Mouse (Mus musculus): Measurements from ENCODE around the gene B4galt2. TPM values are rescaled to one million over a fixed set of nuclear protein-coding genes. Genes with fewer than 3 reads are reported as not detected.

Gene B4galt2
- total and polyA plus RNA-seq, 2 experiments from 2014 or later, result 92.9 to 337 TPM

DNA sequence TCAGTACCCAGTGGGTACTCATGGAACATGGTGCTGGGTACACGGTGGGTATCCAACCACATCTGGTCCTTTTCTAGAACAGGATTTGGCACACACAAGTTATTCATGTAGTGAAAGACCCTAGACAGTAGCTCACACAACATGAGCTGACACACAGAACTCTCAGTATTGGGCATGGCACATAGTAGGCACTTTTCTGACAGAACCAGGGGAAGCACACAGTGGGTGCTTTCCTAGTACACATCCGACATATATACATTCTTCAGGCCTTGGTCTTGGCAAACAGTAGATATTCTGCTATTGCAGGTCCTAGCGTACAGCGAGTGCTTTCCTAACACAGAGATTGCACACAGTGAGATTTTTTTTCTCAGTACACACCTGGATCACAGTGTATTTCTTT, 37.0 kb downstream of the B4galt2 start:
- no peak for TF ChIP-seq CTCF (IDR thresholded peaks at IDR 0.05)
- WGBS, result 96% methylated on average over 4 of the region's 4 CpGs
- Histone ChIP-seq H3K4me1 (ENCODE audit: insufficient read depth, low read length) (no peaks in the 10 kb centered on the region; the same call in 1 of the 2 replicates), H3K9me3 (ENCODE audit: low read length) (no peaks in the 10 kb centered on the region), H3K27me3 (ENCODE audit: insufficient read depth, low read length) (no peaks in the 10 kb centered on the region), H3K4me3 (ENCODE audit: low read depth, low read length) (no peak overlapping the region), H3K9ac (replicated peaks; ENCODE audit: low read length, poor library complexity, severe bottlenecking) (no peak overlapping the region), H3K27ac (ENCODE audit: low read depth, low read length) (no peak overlapping the region), H3K4me2 (ENCODE audit: low read depth, low read length, poor library complexity, severe bottlenecking) (no peak overlapping the region), H3K36me3 (ENCODE audit: insufficient read depth, low read length) (peaks cover 7% of the 10 kb centered on the region; the same call in 1 of the 2 replicates)
- ATAC-seq (ENCODE audit: low FRiP score) (no peak), DNase-seq (ENCODE audit: low spot score) (no peak)

DNA sequence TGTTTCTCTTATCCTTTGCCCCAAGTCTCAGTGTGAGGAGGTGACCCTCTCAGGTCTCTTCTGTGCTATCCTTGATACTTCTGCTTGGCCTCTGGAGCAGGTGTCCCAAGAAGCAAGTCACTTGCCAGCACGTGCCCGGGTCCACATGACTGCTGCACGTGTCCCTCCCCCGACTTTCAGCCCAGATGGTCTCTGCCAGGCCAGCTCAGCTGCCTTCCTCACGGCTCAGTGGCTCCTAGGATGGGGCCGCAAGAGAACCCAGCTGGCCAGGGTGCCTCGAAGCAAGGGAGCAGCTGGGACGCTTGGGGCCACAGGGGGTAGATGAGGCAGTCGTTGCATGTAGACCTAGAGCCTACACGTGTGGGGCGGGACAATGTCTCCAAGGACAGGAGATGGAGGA, 38.0 kb downstream of the B4galt2 start:
- H3K4me1 ChIP-seq (ENCODE audit: insufficient read depth, low read length), result no peaks in the 10 kb centered on the region; the same call in 1 of the 2 replicates
- no peak overlapping the region for H3K4me3 ChIP-seq (ENCODE audit: low read depth, low read length)
- no peak for TF ChIP-seq CTCF (IDR thresholded peaks at IDR 0.05)
- DNase-seq (ENCODE audit: low spot score), result no peak
- ATAC-seq (ENCODE audit: low FRiP score), result no peak
- no peak overlapping the region for H3K4me2 ChIP-seq (ENCODE audit: low read depth, low read length, poor library complexity, severe bottlenecking)
- WGBS, result 68% methylated on average over 11 of the region's 11 CpGs
- H3K36me3 ChIP-seq (ENCODE audit: insufficient read depth, low read length), result peaks cover 7% of the 10 kb centered on the region; the same call in 1 of the 2 replicates
- no peak overlapping the region for H3K9ac ChIP-seq (replicated peaks; ENCODE audit: low read length, poor library complexity, severe bottlenecking)
- H3K27ac ChIP-seq (ENCODE audit: low read depth, low read length), result no peak overlapping the region
- H3K27me3 ChIP-seq (ENCODE audit: insufficient read depth, low read length), result no peaks in the 10 kb centered on the region
- H3K9me3 ChIP-seq (ENCODE audit: low read length), result no peaks in the 10 kb centered on the region

DNA sequence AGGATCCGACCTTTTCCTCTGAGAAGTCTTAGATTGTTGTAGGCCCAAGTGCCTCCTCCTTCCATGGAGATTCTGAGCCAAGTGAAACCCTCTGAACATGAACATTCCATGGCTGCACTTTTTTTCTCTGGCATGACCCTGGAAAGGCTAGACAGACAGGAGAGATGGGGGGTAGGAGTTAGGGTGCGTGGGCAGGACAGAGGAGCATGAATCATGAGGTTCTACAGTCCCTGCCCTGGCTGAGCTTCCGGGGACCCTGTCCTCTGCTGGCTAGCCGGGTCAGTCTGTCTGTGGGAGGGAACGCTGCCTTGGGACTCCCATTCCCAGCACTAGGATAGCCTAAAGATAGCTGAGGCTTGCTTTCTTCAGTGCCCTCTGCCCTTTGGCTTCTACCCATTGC, 38.8 kb downstream of the B4galt2 start:
- H3K4me2 ChIP-seq (ENCODE audit: low read depth, low read length, poor library complexity, severe bottlenecking), result no peak overlapping the region

DNA sequence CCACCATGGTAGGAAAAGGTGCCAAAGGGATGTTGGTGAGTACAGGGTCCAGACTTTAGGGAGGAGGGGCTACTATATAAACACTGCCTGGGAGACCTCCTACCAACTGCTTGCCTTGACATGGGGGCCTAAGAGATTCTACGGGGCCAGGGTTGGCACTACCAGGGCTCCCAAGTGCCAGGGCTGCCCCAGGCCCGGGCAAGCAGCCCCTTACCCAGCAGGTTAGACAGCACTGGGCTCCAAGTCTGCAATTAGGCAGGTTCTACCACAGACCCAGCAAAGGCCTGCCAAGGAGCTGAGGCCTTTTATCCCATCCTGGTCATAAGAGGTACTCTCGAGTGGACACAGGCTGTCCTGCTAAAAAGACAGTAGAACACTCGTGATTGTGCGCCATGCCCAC, 40.2 kb downstream of the B4galt2 start:
- TF ChIP-seq CTCF (IDR thresholded peaks at IDR 0.05), result no peak

More for the DNA sequence above, 38.8 kb downstream of the B4galt2 start:
- 84% methylated on average over 5 of the region's 5 CpGs for WGBS
- Histone ChIP-seq H3K4me3 (ENCODE audit: low read depth, low read length) (no peak overlapping the region), H3K36me3 (ENCODE audit: insufficient read depth, low read length) (peaks cover 7% of the 10 kb centered on the region; the same call in 1 of the 2 replicates), H3K27ac (ENCODE audit: low read depth, low read length) (no peak overlapping the region), H3K27me3 (ENCODE audit: insufficient read depth, low read length) (no peaks in the 10 kb centered on the region), H3K9me3 (ENCODE audit: low read length) (no peaks in the 10 kb centered on the region), H3K4me1 (ENCODE audit: insufficient read depth, low read length) (no peaks in the 10 kb centered on the region), H3K9ac (replicated peaks; ENCODE audit: low read length, poor library complexity, severe bottlenecking) (no peak overlapping the region)
- no peak for TF ChIP-seq CTCF (IDR thresholded peaks at IDR 0.05)
- ATAC-seq (ENCODE audit: low FRiP score) (no peak), DNase-seq (ENCODE audit: low spot score) (no peak)

DNA sequence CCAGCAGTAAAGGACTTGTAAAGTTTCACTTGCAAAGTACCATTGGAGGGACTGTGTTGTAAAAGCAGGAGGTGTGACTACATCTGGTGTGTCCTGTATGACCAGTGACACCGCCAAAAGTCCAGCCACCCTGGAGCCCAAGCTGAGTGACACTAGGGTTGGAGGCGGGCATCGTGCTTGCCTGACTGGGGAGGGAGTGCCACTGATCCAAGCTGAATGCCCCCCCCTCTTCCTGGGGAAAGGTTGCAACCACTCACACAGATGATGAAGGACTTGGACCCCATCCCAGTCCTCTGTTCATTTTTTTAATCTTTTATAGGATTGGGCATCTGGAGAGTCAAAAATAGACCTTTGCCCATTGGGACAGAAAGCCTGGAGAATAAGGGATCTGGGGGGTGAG, 41.7 kb downstream of the B4galt2 start:
- Histone ChIP-seq H3K4me3 (ENCODE audit: low read depth, low read length) (no peak overlapping the region), H3K4me2 (ENCODE audit: low read depth, low read length, poor library complexity, severe bottlenecking) (no peak overlapping the region), H3K36me3 (ENCODE audit: insufficient read depth, low read length) (peaks cover 7% of the 10 kb centered on the region; the same call in 1 of the 2 replicates), H3K9me3 (ENCODE audit: low read length) (no peaks in the 10 kb centered on the region), H3K27ac (ENCODE audit: low read depth, low read length) (no peak overlapping the region), H3K4me1 (ENCODE audit: insufficient read depth, low read length) (no peaks in the 10 kb centered on the region), H3K9ac (replicated peaks; ENCODE audit: low read length, poor library complexity, severe bottlenecking) (no peak overlapping the region), H3K27me3 (ENCODE audit: insufficient read depth, low read length) (no peaks in the 10 kb centered on the region)
- WGBS, result 84% methylated on average over 3 of the region's 3 CpGs
- no peak for TF ChIP-seq CTCF (IDR thresholded peaks at IDR 0.05)
- ATAC-seq (ENCODE audit: low FRiP score), result no peak
- no peak for DNase-seq (ENCODE audit: low spot score)

More for the DNA sequence above, 40.2 kb downstream of the B4galt2 start:
- Histone ChIP-seq H3K9ac (replicated peaks; ENCODE audit: low read length, poor library complexity, severe bottlenecking) (no peak overlapping the region), H3K9me3 (ENCODE audit: low read length) (no peaks in the 10 kb centered on the region), H3K27me3 (ENCODE audit: insufficient read depth, low read length) (no peaks in the 10 kb centered on the region), H3K4me3 (ENCODE audit: low read depth, low read length) (no peak overlapping the region), H3K4me2 (ENCODE audit: low read depth, low read length, poor library complexity, severe bottlenecking) (no peak overlapping the region), H3K36me3 (ENCODE audit: insufficient read depth, low read length) (peaks cover 7% of the 10 kb centered on the region; the same call in 1 of the 2 replicates), H3K27ac (ENCODE audit: low read depth, low read length) (no peak overlapping the region), H3K4me1 (ENCODE audit: insufficient read depth, low read length) (no peaks in the 10 kb centered on the region)
- WGBS, result 86% methylated on average over 5 of the region's 5 CpGs
- ATAC-seq (ENCODE audit: low FRiP score) (no peak), DNase-seq (ENCODE audit: low spot score) (no peak)

DNA sequence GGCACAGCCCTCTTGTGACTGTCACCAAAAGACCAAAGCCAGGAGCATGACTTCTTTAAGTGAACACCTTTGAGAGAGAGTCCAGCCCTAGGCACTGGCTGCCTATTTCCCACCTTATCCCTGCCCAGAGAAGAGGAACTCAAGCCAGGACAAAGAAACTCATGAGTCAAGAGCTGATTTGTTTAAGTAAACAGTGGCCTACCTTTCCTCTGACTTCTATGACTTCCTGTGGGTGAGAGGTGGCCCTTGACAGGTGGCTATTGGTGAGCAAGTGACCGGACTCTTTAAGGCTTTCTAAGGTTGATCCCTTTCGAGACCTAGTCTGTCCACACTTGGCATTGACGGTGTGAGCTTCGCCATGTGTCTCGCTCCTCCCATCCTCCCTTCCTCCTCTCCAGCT, 42.5 kb downstream of the B4galt2 start:
- H3K9me3 ChIP-seq (ENCODE audit: low read length), result no peaks in the 10 kb centered on the region
- no peak overlapping the region for H3K27ac ChIP-seq (ENCODE audit: low read depth, low read length)
- peaks cover 7% of the 10 kb centered on the region; the same call in 1 of the 2 replicates for H3K36me3 ChIP-seq (ENCODE audit: insufficient read depth, low read length)
- H3K4me3 ChIP-seq (ENCODE audit: low read depth, low read length), result no peak overlapping the region
- H3K4me2 ChIP-seq (ENCODE audit: low read depth, low read length, poor library complexity, severe bottlenecking), result no peak overlapping the region
- TF ChIP-seq CTCF (IDR thresholded peaks at IDR 0.05), result no peak
- WGBS, result 93% methylated on average over 5 of the region's 5 CpGs
- no peak overlapping the region for H3K9ac ChIP-seq (replicated peaks; ENCODE audit: low read length, poor library complexity, severe bottlenecking)
- no peak for DNase-seq (ENCODE audit: low spot score)
- H3K27me3 ChIP-seq (ENCODE audit: insufficient read depth, low read length), result no peaks in the 10 kb centered on the region
- no peak for ATAC-seq (ENCODE audit: low FRiP score)
- H3K4me1 ChIP-seq (ENCODE audit: insufficient read depth, low read length), result no peaks in the 10 kb centered on the region

All from midbrain, postnatal 0 days (tissue).